Mouse (Mus musculus): Measurements from ENCODE around the gene Rlbp1. TPM values are rescaled to one million over a fixed set of nuclear protein-coding genes. Genes with fewer than 3 reads are reported as not detected.

Rlbp1 gene
- polyA plus RNA-seq, 1 experiment = 0.52 TPM

- Histone ChIP-seq H3K4me1 (ENCODE audit: control insufficient read depth, insufficient read depth, low read length) (no peaks in the 10 kb centered on the region), H3K4me3 (replicated peaks; ENCODE audit: extremely low read depth, low read depth, low read length) (no peak overlapping the region)
- TF ChIP-seq CTCF (IDR thresholded peaks at IDR 0.05; ENCODE audit: insufficient read depth, low read length) (peak; percentile 22; the same call in 1 of the 2 replicates), POLR2A (IDR thresholded peaks at IDR 0.05; ENCODE audit: borderline replicate concordance, extremely low read depth, low read depth, low read length) (no peak)
- WGBS = 46% methylated on average over 4 of the region's 4 CpGs
- DNase-seq = peak; percentile 62
These were observed 40.9 kb downstream of the Rlbp1 start for GRCm38 (mm10) chr7:79345902-79346301.

- H3K4me3 ChIP-seq (replicated peaks; ENCODE audit: extremely low read depth, low read depth, low read length) = no peak overlapping the region
- no peaks in the 10 kb centered on the region; the same call in 1 of the 2 replicates for H3K4me1 ChIP-seq (ENCODE audit: control insufficient read depth, insufficient read depth, low read length)
- TF ChIP-seq POLR2A (IDR thresholded peaks at IDR 0.05; ENCODE audit: borderline replicate concordance, extremely low read depth, low read depth, low read length) (no peak), CTCF (IDR thresholded peaks at IDR 0.05; ENCODE audit: insufficient read depth, low read length) (no peak)
- no peak for DNase-seq
- WGBS = 60% methylated on average over 8 of the region's 8 CpGs
These were observed 50.4 kb downstream of the Rlbp1 start for GRCm38 (mm10) chr7:79336362-79336910.

GRCm38 (mm10) chr7:79333419-79333818 lies 53.4 kb downstream of the Rlbp1 start:
- no peak overlapping the region for H3K4me3 ChIP-seq (replicated peaks; ENCODE audit: extremely low read depth, low read depth, low read length)
- no peak for DNase-seq
- WGBS = 50% methylated on average over 3 of the region's 3 CpGs
- H3K4me1 ChIP-seq (ENCODE audit: control insufficient read depth, insufficient read depth, low read length) = no peaks in the 10 kb centered on the region; the same call in 1 of the 2 replicates
- no peak for TF ChIP-seq POLR2A (IDR thresholded peaks at IDR 0.05; ENCODE audit: borderline replicate concordance, extremely low read depth, low read depth, low read length)
- TF ChIP-seq CTCF (IDR thresholded peaks at IDR 0.05; ENCODE audit: insufficient read depth, low read length) = no peak

- TF ChIP-seq CTCF (IDR thresholded peaks at IDR 0.05; ENCODE audit: insufficient read depth, low read length) (no peak), POLR2A (IDR thresholded peaks at IDR 0.05; ENCODE audit: borderline replicate concordance, extremely low read depth, low read depth, low read length) (no peak)
- no peak for DNase-seq
- WGBS = 83% methylated on average over 10 of the region's 10 CpGs
- Histone ChIP-seq H3K4me3 (replicated peaks; ENCODE audit: extremely low read depth, low read depth, low read length) (no peak overlapping the region), H3K4me1 (ENCODE audit: control insufficient read depth, insufficient read depth, low read length) (no peaks in the 10 kb centered on the region; the same call in 1 of the 2 replicates)
These were observed 55.7 kb downstream of the Rlbp1 start for GRCm38 (mm10) chr7:79331197-79331596.

- no peak overlapping the region for H3K4me3 ChIP-seq (replicated peaks; ENCODE audit: extremely low read depth, low read depth, low read length)
- H3K4me1 ChIP-seq (ENCODE audit: control insufficient read depth, insufficient read depth, low read length) = no peaks in the 10 kb centered on the region
- DNase-seq = no peak
- WGBS = 83% methylated on average over 5 of the region's 5 CpGs
- TF ChIP-seq POLR2A (IDR thresholded peaks at IDR 0.05; ENCODE audit: borderline replicate concordance, extremely low read depth, low read depth, low read length) (no peak), CTCF (IDR thresholded peaks at IDR 0.05; ENCODE audit: insufficient read depth, low read length) (no peak)
These were observed 58.1 kb downstream of the Rlbp1 start for GRCm38 (mm10) chr7:79328769-79329168.

Other genes with a start within 250 kb of the Rlbp1 start
- gene Mfge8, start 238.0 kb downstream of the Rlbp1 start, polyA plus RNA-seq (2012; rRNA removed) = 404 and 429 TPM in 2 replicates
- 53.1 and 64.0 TPM in 2 replicates for gene Abhd2, start 113.8 kb downstream of the Rlbp1 start, polyA plus RNA-seq (2012; rRNA removed)
- gene Fanci, start 4.9 kb upstream of the Rlbp1 start, polyA plus RNA-seq (2012; rRNA removed) = 0.19 and 0.39 TPM in 2 replicates
- gene Polg, start 79.3 kb upstream of the Rlbp1 start, polyA plus RNA-seq (2012; rRNA removed) = 57.5 and 61.4 TPM in 2 replicates
- not detected in 2 replicates for gene Rhcg, start 230.6 kb upstream of the Rlbp1 start, polyA plus RNA-seq (2012; rRNA removed)

Measured in lung, adult 2 months (tissue).